Mouse (Mus musculus) MEL (cell line): ENCODE results near the gene Ptpa. TPM values are rescaled to one million over a fixed set of nuclear protein-coding genes. Genes with fewer than 3 reads are reported as not detected.

Source experiments
- DNase-seq: peaks from one replicate; pipeline ENCODE4 v3.0.0; 2011; ENCODE audit warnings: low read depth, low spot score
- H3K27ac ChIP-seq: 2 replicates; pipeline ENCODE4 v1.5.1; 2012; ENCODE audit warnings: low read depth, mild to moderate bottlenecking, control low read depth, low read length, moderate library complexity; ENCODE audit not compliant: control insufficient read depth
- H3K27me3 ChIP-seq, 2 experiments: fragments of 150-350 bp in 1 of 2; sonication (generic) in 1 of 2; 2 replicates each; pipeline ENCODE4 v1.6.1; 2012; ENCODE audit warnings: low read length in 2 of 2, mild to moderate bottlenecking in 2 of 2, improper control_type of control experiment in 1 of 2, moderate library complexity in 1 of 2; ENCODE audit not compliant: insufficient read depth in 2 of 2, control insufficient read depth in 1 of 2
- H3K36me3 ChIP-seq, 2 experiments: 2 replicates each; pipeline ENCODE4 v1.6.1; 2012 to 2014; ENCODE audit warnings: low read length in 2 of 2, improper control_type of control experiment in 1 of 2, inconsistent platforms in 1 of 2, mild to moderate bottlenecking in 1 of 2; ENCODE audit not compliant: insufficient read depth in 2 of 2, control insufficient read depth in 1 of 2
- H3K4me1 ChIP-seq, 2 experiments: fragments of 150-350 bp in 1 of 2; sonication (generic) in 1 of 2; 2 replicates each; pipeline ENCODE4 v1.6.1; 2012; ENCODE audit warnings: low read length in 2 of 2, improper control_type of control experiment in 1 of 2, mild to moderate bottlenecking in 1 of 2; ENCODE audit not compliant: insufficient read depth in 2 of 2, control insufficient read depth in 1 of 2
- H3K4me3 ChIP-seq, 2 experiments: fragments of 150-350 bp in 1 of 2; sonication (generic) in 1 of 2; 2 replicates each; pipeline ENCODE4 v1.5.1; 2012; ENCODE audit warnings: low read depth in 2 of 2, low read length in 2 of 2, mild to moderate bottlenecking in 2 of 2, moderate library complexity in 2 of 2, control low read depth in 1 of 2, improper control_type of control experiment in 1 of 2; ENCODE audit not compliant: control insufficient read depth in 1 of 2, insufficient read depth in 1 of 2
- H3K79me2 ChIP-seq: 2 replicates; pipeline ENCODE4 v1.6.1; 2012; ENCODE audit warnings: mild to moderate bottlenecking, low read length, moderate library complexity; ENCODE audit not compliant: control insufficient read depth, poor library complexity, insufficient read depth
- H3K9ac ChIP-seq: 2 replicates; pipeline ENCODE4 v1.6.1; 2012; ENCODE audit warnings: low read depth, mild to moderate bottlenecking, control low read depth, low read length, moderate library complexity; ENCODE audit not compliant: control insufficient read depth, poor library complexity, severe bottlenecking
- H3K9me3 ChIP-seq: fragments of 150-350 bp; sonication (generic); replicated peaks from 2 replicates; pipeline ENCODE4 v1.6.1; 2012; ENCODE audit warnings: mild to moderate bottlenecking, low read length, improper control_type of control experiment, moderate library complexity; ENCODE audit not compliant: insufficient read depth
- BHLHE40 ChIP-seq: IDR thresholded peaks from 2 replicates; pipeline ENCODE4 v1.6.1; 2012; ENCODE audit warnings: low read depth, mild to moderate bottlenecking, inconsistent platforms, low read length, improper control_type of control experiment, borderline replicate concordance
- CTCF ChIP-seq, 3 experiments: IDR thresholded peaks in 2 of 3; conservative IDR thresholded peaks in 1 of 3; 2 replicates each; pipeline ENCODE4 v1.5.1; 2011 to 2012; ENCODE audit warnings: low read length in 3 of 3, low read depth in 2 of 3, mild to moderate bottlenecking in 2 of 3, improper control_type of control experiment in 1 of 3, inconsistent platforms in 1 of 3, mixed read lengths in 1 of 3, moderate library complexity in 1 of 3; ENCODE audit not compliant: control insufficient read depth in 1 of 3, insufficient read depth in 1 of 3, poor library complexity in 1 of 3, severe bottlenecking in 1 of 3
- E2F4 ChIP-seq: IDR thresholded peaks from 2 replicates; pipeline ENCODE4 v1.6.1; 2011; ENCODE audit warnings: low read depth, low read length, improper control_type of control experiment, borderline replicate concordance
- ELF1 ChIP-seq: IDR thresholded peaks from 2 replicates; pipeline ENCODE4 v1.6.1; 2014; ENCODE audit warnings: low read depth, mild to moderate bottlenecking, inconsistent platforms, low read length, improper control_type of control experiment, moderate library complexity
- ETS1 ChIP-seq: IDR thresholded peaks from 2 replicates; pipeline ENCODE4 v1.6.1; 2012; ENCODE audit warnings: low read depth, mild to moderate bottlenecking, inconsistent platforms, low read length, improper control_type of control experiment, moderate library complexity
- GABPA ChIP-seq: IDR thresholded peaks from 2 replicates; pipeline ENCODE4 v1.6.1; 2012; ENCODE audit warnings: low read depth, mild to moderate bottlenecking, inconsistent platforms, low read length, improper control_type of control experiment, moderate library complexity
- KAT2A ChIP-seq: conservative IDR thresholded peaks from 2 replicates; pipeline ENCODE4 v1.6.1; 2012; ENCODE audit warnings: low read depth, low read length, improper control_type of control experiment, inconsistent platforms
- MAFK ChIP-seq: IDR thresholded peaks from 2 replicates; pipeline ENCODE4 v1.6.1; 2011; ENCODE audit warnings: low read depth, mild to moderate bottlenecking, low read length, improper control_type of control experiment, borderline replicate concordance
- MAX ChIP-seq: IDR thresholded peaks from 2 replicates; pipeline ENCODE4 v1.6.1; 2011; ENCODE audit warnings: low read length, improper control_type of control experiment
- MAZ ChIP-seq: IDR thresholded peaks from 2 replicates; pipeline ENCODE4 v1.6.1; 2012; ENCODE audit warnings: low read depth, mild to moderate bottlenecking, inconsistent platforms, low read length, improper control_type of control experiment
- NRF1 ChIP-seq: IDR thresholded peaks from 2 replicates; pipeline ENCODE4 v1.6.1; 2014; ENCODE audit warnings: low read depth, mild to moderate bottlenecking, inconsistent platforms, low read length, improper control_type of control experiment, moderate library complexity; ENCODE audit not compliant: poor library complexity, insufficient read depth, severe bottlenecking
- POLR2AphosphoS5 ChIP-seq: IDR thresholded peaks from 2 replicates; pipeline ENCODE4 v1.6.1; 2012; ENCODE audit warnings: low read depth, borderline replicate concordance, mild to moderate bottlenecking, inconsistent platforms, low read length, moderate library complexity, mixed read lengths
- RAD21 ChIP-seq: IDR thresholded peaks from 2 replicates; pipeline ENCODE4 v1.6.1; 2011; ENCODE audit warnings: mild to moderate bottlenecking, low read depth, low read length, improper control_type of control experiment
- SMC3 ChIP-seq: IDR thresholded peaks from 2 replicates; pipeline ENCODE4 v1.6.1; 2011; ENCODE audit warnings: low read depth, low read length, improper control_type of control experiment
- TAL1 ChIP-seq: IDR thresholded peaks from 2 replicates; pipeline ENCODE4 v1.6.1; 2012; ENCODE audit warnings: mild to moderate bottlenecking, inconsistent platforms, low read length, moderate library complexity, mixed read lengths
- TCF12 ChIP-seq: IDR thresholded peaks from 2 replicates; pipeline ENCODE4 v1.6.1; 2014; ENCODE audit warnings: low read depth, mild to moderate bottlenecking, inconsistent platforms, low read length, improper control_type of control experiment, moderate library complexity
- USF1 ChIP-seq: IDR thresholded peaks from 2 replicates; pipeline ENCODE4 v1.6.1; 2014; ENCODE audit warnings: low read depth, mild to moderate bottlenecking, inconsistent platforms, low read length, improper control_type of control experiment, moderate library complexity
- ZKSCAN1 ChIP-seq: IDR thresholded peaks from 2 replicates; pipeline ENCODE4 v1.6.1; 2012; ENCODE audit warnings: low read depth, mild to moderate bottlenecking, inconsistent platforms, low read length, improper control_type of control experiment, moderate library complexity
- polyA plus RNA-seq, 2 experiments: library from polyadenylated mRNA; stranded (reverse) in 1 of 2; unstranded in 1 of 2; fragments of >175 nt in 1 of 2; fragments of >200 nt in 1 of 2; gene quantifications; 2 replicates each; pipeline versions ENCODE4 v1.2.1 to v1.2.4; 2012; ENCODE audit warnings: low replicate concordance in 2 of 2, low read depth in 1 of 2; ENCODE audit not compliant: insufficient read length in 2 of 2, insufficient read depth in 1 of 2, missing spikeins in 1 of 2
- total RNA-seq: library from RNA; depleted of rRNA; stranded (reverse); fragments of 300-350 nt; gene quantifications from 2 replicates; pipeline ENCODE4 v1.2.3, GENCODE M21; 2012

The Ptpa gene
- total and polyA plus RNA-seq, 3 experiments = 159 to 382 TPM; not detected in 1

DNA sequence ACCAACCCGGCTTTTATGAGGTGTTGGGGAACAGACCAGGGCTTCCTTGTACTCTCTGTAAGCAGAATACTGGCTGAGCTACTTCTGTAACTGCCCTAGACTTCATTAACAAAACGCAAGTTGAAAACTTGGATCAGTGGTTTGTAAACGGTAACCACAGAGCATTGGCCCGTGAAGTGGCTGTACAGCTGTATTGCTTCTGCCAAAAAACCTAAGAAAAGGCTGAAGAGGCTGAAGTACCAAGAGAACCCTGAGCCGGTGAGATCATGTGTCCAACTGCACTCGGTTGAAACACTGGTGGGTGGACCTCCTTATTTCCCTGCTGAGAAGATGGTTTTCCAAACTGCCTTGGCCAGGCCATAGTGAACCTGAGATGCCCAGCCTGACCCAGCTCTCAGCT, 42.5 kb downstream of the Ptpa start:
- H3K27ac ChIP-seq = no peak overlapping the region

DNA sequence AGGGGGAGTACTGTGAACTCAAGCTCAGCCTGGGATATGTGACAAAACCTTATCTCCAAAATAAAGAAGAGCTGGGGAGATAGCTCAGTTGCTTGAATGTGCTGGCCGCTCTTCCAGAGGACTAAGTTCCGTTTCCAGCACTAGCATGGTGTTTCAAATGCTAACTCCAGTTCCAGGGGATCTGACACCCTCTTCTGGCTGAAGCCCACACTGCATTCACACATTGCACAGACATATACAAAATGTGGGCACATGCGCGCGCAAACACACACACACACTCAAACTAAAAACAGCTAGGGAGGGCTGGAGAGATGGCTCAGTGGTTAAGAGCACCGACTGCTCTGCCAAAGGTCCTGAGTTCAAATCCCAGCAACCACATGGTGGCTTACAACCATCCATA, 43.4 kb downstream of the Ptpa start:
- H3K4me3 ChIP-seq = no peak overlapping the region
- H3K36me3 ChIP-seq = peaks cover 0 to 3% of the 10 kb centered on the region in 2 experiments; a peak in 3 of 4 replicates
- H3K27ac ChIP-seq = no peak overlapping the region
- no peaks in the 10 kb centered on the region for H3K27me3 ChIP-seq
- no peaks in the 10 kb centered on the region for H3K79me2 ChIP-seq
- H3K9me3 ChIP-seq = no peaks in the 10 kb centered on the region
- peak; percentile 3 for TF ChIP-seq RAD21
- TF ChIP-seq POLR2AphosphoS5 = no peak
- TF ChIP-seq MAZ = no peak
- no peak for TF ChIP-seq GABPA
- TF ChIP-seq MAX = no peak
- peak in 1 of 3 experiments; percentile 34; a peak in 2 of 6 replicates for TF ChIP-seq CTCF (IDR thresholded peaks at IDR 0.05 in 2 of 3, conservative IDR thresholded peaks at IDR 0.05 in 1 of 3; ENCODE audit: control insufficient read depth in 1 of 3, insufficient read depth in 1 of 3, low read depth in 2 of 3, low read length in 3 of 3, poor library complexity in 1 of 3, severe bottlenecking in 1 of 3)
- no peak for TF ChIP-seq MAFK
- peaks cover 0 to 6% of the 10 kb centered on the region in 2 experiments; a peak in 3 of 4 replicates for H3K4me1 ChIP-seq
- DNase-seq = peak; percentile 32
- no peak overlapping the region for H3K9ac ChIP-seq

More for the DNA sequence above, 42.5 kb downstream of the Ptpa start:
- peaks cover 0 to 9% of the 10 kb centered on the region in 2 experiments; a peak in 3 of 4 replicates for H3K4me1 ChIP-seq
- no peaks in the 10 kb centered on the region for H3K9me3 ChIP-seq
- H3K4me3 ChIP-seq = no peak overlapping the region
- H3K36me3 ChIP-seq = peaks cover 0 to 5% of the 10 kb centered on the region in 2 experiments; a peak in 3 of 4 replicates
- no peak for DNase-seq
- no peak for TF ChIP-seq MAFK
- TF ChIP-seq SMC3 = no peak
- no peak for TF ChIP-seq ETS1
- TF ChIP-seq ZKSCAN1 = no peak
- no peak for TF ChIP-seq USF1
- no peak for TF ChIP-seq TAL1
- TF ChIP-seq NRF1 = no peak
- no peak for TF ChIP-seq E2F4
- TF ChIP-seq ELF1 = no peak
- TF ChIP-seq BHLHE40 = no peak
- TF ChIP-seq KAT2A = no peak
- TF ChIP-seq TCF12 = no peak
- TF ChIP-seq, all 39 proteins: peak for 0
- Histone ChIP-seq H3K9ac (no peak overlapping the region), H3K27me3 (no peaks in the 10 kb centered on the region), H3K79me2 (no peaks in the 10 kb centered on the region)
